Mouse (Mus musculus): Measurements from ENCODE around the gene 2310007B03Rik. TPM values are rescaled to one million over a fixed set of nuclear protein-coding genes. Genes with fewer than 3 reads are reported as not detected.
A peak's percentile ranks its signal among the peaks of the same experiment; 100 is the strongest.

2310007B03Rik gene
- polyA plus RNA-seq, 1 experiment = not detected

DNA sequence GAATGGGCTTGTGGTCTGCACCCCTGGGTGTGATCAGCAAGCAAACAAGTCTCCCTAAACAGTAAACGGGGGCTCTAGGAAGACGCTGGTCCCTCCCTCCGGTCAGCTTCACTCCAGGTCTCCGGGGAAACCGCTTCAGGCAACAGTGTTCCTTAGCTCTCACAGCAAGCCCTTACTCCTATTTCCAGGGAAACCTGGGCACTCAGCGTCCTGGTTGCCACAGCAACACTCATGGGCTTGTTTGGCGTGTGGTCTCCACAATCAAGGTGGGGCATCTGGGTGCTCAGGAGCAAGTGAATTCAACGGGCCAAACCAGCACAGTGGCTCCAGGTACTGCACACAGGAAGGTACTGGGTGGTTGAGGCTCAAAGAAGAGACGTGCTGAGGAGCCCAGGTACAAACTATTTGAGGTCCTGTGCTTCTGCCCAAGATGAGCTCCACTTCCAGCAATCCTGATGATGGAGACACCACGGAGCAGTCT lies 7.6 kb upstream of the 2310007B03Rik start, which contains the start of gene Crocc2:
TSS of gene Crocc2 (plus strand) at position 431 of the 481 bp plus-strand sequence.
- 23% methylated on average over 10 of the region's 10 CpGs for WGBS
- no peak for TF ChIP-seq CTCF (IDR thresholded peaks at IDR 0.05; ENCODE audit: borderline replicate concordance, insufficient read depth, low read depth, low read length)
- no peak for TF ChIP-seq POLR2A (IDR thresholded peaks at IDR 0.05; ENCODE audit: borderline replicate concordance, insufficient read depth, low read length)
- no peak for DNase-seq
- Histone ChIP-seq H3K4me1 (ENCODE audit: control insufficient read depth, insufficient read depth, low read length) (no peaks in the 10 kb centered on the region), H3K27ac (ENCODE audit: insufficient read depth, low read length) (no peak within 1 kb of the TSS), H3K27me3 (ENCODE audit: control insufficient read depth, insufficient read depth, low read length) (no peaks in the 10 kb centered on the region), H3K4me3 (replicated peaks; ENCODE audit: insufficient read depth, low read depth, low read length) (no peak within 1 kb of the TSS)

- Histone ChIP-seq H3K4me1 (ENCODE audit: control insufficient read depth, insufficient read depth, low read length) (no peaks in the 10 kb centered on the region), H3K27ac (ENCODE audit: insufficient read depth, low read length) (no peak overlapping the region), H3K27me3 (ENCODE audit: control insufficient read depth, insufficient read depth, low read length) (no peaks in the 10 kb centered on the region), H3K4me3 (replicated peaks; ENCODE audit: insufficient read depth, low read depth, low read length) (no peak overlapping the region)
- DNase-seq = no peak
- TF ChIP-seq CTCF (IDR thresholded peaks at IDR 0.05; ENCODE audit: borderline replicate concordance, insufficient read depth, low read depth, low read length) (no peak), POLR2A (IDR thresholded peaks at IDR 0.05; ENCODE audit: borderline replicate concordance, insufficient read depth, low read length) (no peak)
- WGBS = 87% methylated on average over 11 of the region's 11 CpGs
Measured at GRCm38 (mm10) chr1:93166346-93167079, 5.8 kb upstream of the 2310007B03Rik start.

GRCm38 (mm10) chr1:93165447-93165846 lies 4.7 kb upstream of the 2310007B03Rik start:
- Histone ChIP-seq H3K4me3 (replicated peaks; ENCODE audit: insufficient read depth, low read depth, low read length) (no peak overlapping the region), H3K27ac (ENCODE audit: insufficient read depth, low read length) (no peak overlapping the region), H3K27me3 (ENCODE audit: control insufficient read depth, insufficient read depth, low read length) (no peaks in the 10 kb centered on the region), H3K4me1 (ENCODE audit: control insufficient read depth, insufficient read depth, low read length) (no peaks in the 10 kb centered on the region)
- no peak for DNase-seq
- WGBS = 80% methylated on average over 9 of the region's 9 CpGs
- no peak for TF ChIP-seq POLR2A (IDR thresholded peaks at IDR 0.05; ENCODE audit: borderline replicate concordance, insufficient read depth, low read length)
- TF ChIP-seq CTCF (IDR thresholded peaks at IDR 0.05; ENCODE audit: borderline replicate concordance, insufficient read depth, low read depth, low read length) = no peak

GRCm38 (mm10) chr1:93162588-93162987 lies 1.8 kb upstream of the 2310007B03Rik start:
- 69% methylated on average over 7 of the region's 7 CpGs for WGBS
- H3K4me1 ChIP-seq (ENCODE audit: control insufficient read depth, insufficient read depth, low read length) = peaks cover 8% of the 10 kb centered on the region
- no peak for DNase-seq
- no peak overlapping the region for H3K4me3 ChIP-seq (replicated peaks; ENCODE audit: insufficient read depth, low read depth, low read length)
- no peaks in the 10 kb centered on the region for H3K27me3 ChIP-seq (ENCODE audit: control insufficient read depth, insufficient read depth, low read length)
- TF ChIP-seq CTCF (IDR thresholded peaks at IDR 0.05; ENCODE audit: borderline replicate concordance, insufficient read depth, low read depth, low read length) = no peak
- no peak for TF ChIP-seq POLR2A (IDR thresholded peaks at IDR 0.05; ENCODE audit: borderline replicate concordance, insufficient read depth, low read length)
- H3K27ac ChIP-seq (ENCODE audit: insufficient read depth, low read length) = no peak overlapping the region

GRCm38 (mm10) chr1:93161921-93162320 lies 1.2 kb upstream of the 2310007B03Rik start:
- Histone ChIP-seq H3K27me3 (ENCODE audit: control insufficient read depth, insufficient read depth, low read length) (no peaks in the 10 kb centered on the region), H3K4me1 (ENCODE audit: control insufficient read depth, insufficient read depth, low read length) (peaks cover 8% of the 10 kb centered on the region), H3K4me3 (replicated peaks; ENCODE audit: insufficient read depth, low read depth, low read length) (no peak overlapping the region), H3K27ac (ENCODE audit: insufficient read depth, low read length) (no peak overlapping the region)
- 86% methylated on average over 10 of the region's 10 CpGs for WGBS
- TF ChIP-seq POLR2A (IDR thresholded peaks at IDR 0.05; ENCODE audit: borderline replicate concordance, insufficient read depth, low read length) = no peak
- DNase-seq = no peak

GRCm38 (mm10) chr1:93161350-93161749 lies 602 bp upstream of the 2310007B03Rik start:
- Histone ChIP-seq H3K27me3 (ENCODE audit: control insufficient read depth, insufficient read depth, low read length) (no peaks in the 10 kb centered on the region), H3K27ac (ENCODE audit: insufficient read depth, low read length) (no peak overlapping the region), H3K4me1 (ENCODE audit: control insufficient read depth, insufficient read depth, low read length) (peaks cover 8% of the 10 kb centered on the region), H3K4me3 (replicated peaks; ENCODE audit: insufficient read depth, low read depth, low read length) (no peak overlapping the region)
- WGBS = 81% methylated on average over 8 of the region's 8 CpGs
- TF ChIP-seq CTCF (IDR thresholded peaks at IDR 0.05; ENCODE audit: borderline replicate concordance, insufficient read depth, low read depth, low read length) (no peak), POLR2A (IDR thresholded peaks at IDR 0.05; ENCODE audit: borderline replicate concordance, insufficient read depth, low read length) (no peak)
- no peak for DNase-seq

GRCm38 (mm10) chr1:93159566-93160500 lies 915 bp downstream of the 2310007B03Rik start:
- 36% methylated on average over 21 of the region's 21 CpGs for WGBS
- peak; percentile 41 to 52 for DNase-seq
- Histone ChIP-seq H3K27me3 (ENCODE audit: control insufficient read depth, insufficient read depth, low read length) (no peaks in the 10 kb centered on the region), H3K4me3 (replicated peaks; ENCODE audit: insufficient read depth, low read depth, low read length) (no peak overlapping the region), H3K4me1 (ENCODE audit: control insufficient read depth, insufficient read depth, low read length) (peaks cover 8% of the 10 kb centered on the region), H3K27ac (ENCODE audit: insufficient read depth, low read length) (no peak overlapping the region)
- TF ChIP-seq POLR2A (IDR thresholded peaks at IDR 0.05; ENCODE audit: borderline replicate concordance, insufficient read depth, low read length) (no peak), CTCF (IDR thresholded peaks at IDR 0.05; ENCODE audit: borderline replicate concordance, insufficient read depth, low read depth, low read length) (no peak)

Measured in cerebellum, adult 2 months (tissue).